Mouse (Mus musculus): ENCODE results near the gene Thada. TPM values are rescaled to one million over a fixed set of nuclear protein-coding genes. Genes with fewer than 3 reads are reported as not detected.
"Not testable (repeated sequence)": the region's sequence is repeated elsewhere in the genome, so short reads cannot be mapped to it uniquely, and the experiment has no call there.

The Thada gene
- total RNA-seq, 2 experiments from 2014 or later = 11.6 to 14.9 TPM

- no peak for DNase-seq (ENCODE audit: low spot score in 2 of 2)
Observed at GRCm38 (mm10) chr17:84228223-84228622, 237.8 kb downstream of the Thada start.

DNA sequence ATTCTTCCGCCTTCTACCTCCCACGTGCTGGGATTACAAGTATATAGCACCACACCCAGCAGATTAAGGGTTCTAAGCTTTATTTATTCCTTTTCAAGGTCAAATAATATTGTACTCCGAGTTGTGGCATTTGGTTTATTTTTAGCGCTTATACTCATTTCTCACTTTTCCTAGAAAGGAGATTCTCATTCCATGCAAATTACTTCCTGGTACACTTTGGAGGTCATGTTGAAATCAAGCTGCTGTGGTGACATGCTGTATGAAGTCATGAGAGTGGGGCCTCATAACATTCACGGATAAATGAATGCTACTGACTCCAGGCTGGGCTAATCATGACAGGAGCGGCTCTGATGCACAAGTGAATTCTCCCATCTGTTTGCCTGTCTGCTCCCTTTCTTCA, 239.3 kb downstream of the Thada start:
- no peak for DNase-seq (ENCODE audit: low spot score in 2 of 2)

DNA sequence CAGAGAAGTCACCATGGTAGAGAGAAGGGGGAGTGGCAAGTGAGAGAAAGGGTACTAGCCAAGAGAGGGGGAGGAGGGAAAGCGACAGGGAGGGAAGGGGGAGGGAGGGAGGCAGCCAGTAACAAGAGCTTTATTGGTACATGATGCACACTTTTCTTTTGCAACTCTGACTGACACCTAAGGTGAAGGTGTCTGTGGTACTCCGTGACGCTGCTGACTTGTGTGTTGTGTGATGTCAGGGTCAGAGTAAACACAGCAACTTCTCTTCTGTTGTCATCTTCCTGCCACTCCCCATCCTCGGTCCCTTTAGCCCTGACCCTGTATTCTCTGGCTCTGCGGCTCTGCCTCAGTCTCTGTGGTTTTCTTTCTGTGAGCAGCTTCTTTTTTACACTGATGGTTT, 239.8 kb downstream of the Thada start:
- no peak for DNase-seq (ENCODE audit: low spot score in 2 of 2)

- DNase-seq (ENCODE audit: low spot score in 2 of 2) = no peak
Observed at GRCm38 (mm10) chr17:84224217-84224887, 241.7 kb downstream of the Thada start.

- DNase-seq (ENCODE audit: low spot score in 2 of 2) = not testable (repeated sequence)
Observed at GRCm38 (mm10) chr17:84218841-84219240, 247.2 kb downstream of the Thada start.

- DNase-seq (ENCODE audit: low spot score in 2 of 2) = no peak
Observed at GRCm38 (mm10) chr17:84217696-84218095, 248.3 kb downstream of the Thada start.

DNA sequence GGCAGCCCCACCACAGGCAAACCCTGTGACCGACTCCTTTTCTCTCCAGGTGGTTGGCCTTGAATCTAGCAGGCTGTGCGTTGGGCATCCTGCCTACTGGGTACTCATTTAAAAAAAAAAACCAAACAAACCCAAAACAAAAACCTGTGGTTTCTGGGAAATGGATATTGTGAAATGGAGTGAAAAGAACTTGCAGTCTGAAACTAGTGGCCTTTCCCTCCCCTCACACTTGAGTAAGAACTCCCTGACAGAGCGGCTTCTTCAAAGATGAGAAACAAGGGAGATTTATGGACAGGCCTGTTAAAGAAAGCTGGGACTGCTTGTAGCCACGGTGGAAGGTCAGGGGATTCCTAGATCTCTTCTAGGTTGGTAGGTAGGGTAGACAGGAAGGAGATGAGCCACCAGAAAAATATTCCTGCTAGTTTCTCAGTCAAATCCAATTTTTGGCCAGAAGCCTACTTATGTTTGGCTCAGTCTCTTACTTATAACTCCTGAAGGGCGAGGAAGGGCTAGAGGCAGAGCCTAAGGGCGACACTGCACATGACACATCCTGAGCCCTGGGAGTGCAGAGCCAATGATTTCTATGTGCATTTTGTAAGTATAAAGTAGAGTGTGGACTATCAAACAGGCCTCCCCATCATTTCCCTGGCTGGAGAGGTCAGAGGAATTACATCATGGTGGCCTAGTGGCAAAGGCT, 250.6 kb downstream of the Thada start:
- no peak for DNase-seq (ENCODE audit: low spot score in 2 of 2)

GRCm38 (mm10) chr17:84213464-84213863, 252.5 kb downstream of the Thada start:
- no peak for DNase-seq (ENCODE audit: low spot score in 2 of 2)

GRCm38 (mm10) chr17:84207611-84208010, 258.4 kb downstream of the Thada start:
- no peak for DNase-seq (ENCODE audit: low spot score in 2 of 2)

DNA sequence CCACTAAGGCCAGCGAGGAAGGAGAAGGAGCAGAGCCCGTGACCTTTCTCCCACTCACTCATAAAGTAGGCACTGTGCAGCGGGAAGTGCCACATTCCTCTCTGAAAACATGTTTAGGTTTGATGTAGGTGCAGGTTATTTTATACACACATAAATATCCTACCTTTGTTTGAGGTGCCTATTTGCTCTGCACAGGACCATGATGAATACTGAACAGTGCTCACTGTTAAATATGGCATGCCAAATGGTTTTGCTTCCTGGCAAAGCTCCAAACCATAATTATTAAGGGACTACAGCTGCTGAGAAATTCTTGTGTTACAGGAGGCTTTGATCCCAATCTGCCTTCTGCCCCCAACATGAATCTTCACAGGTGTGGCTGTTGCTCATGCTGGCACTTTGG, 259.8 kb downstream of the Thada start:
- DNase-seq (ENCODE audit: low spot score in 2 of 2) = no peak

GRCm38 (mm10) chr17:84204962-84205361, 261.0 kb downstream of the Thada start:
- DNase-seq (ENCODE audit: low spot score in 2 of 2) = no peak

GRCm38 (mm10) chr17:84203340-84203739, 262.7 kb downstream of the Thada start:
- DNase-seq (ENCODE audit: low spot score in 2 of 2) = no peak

DNA sequence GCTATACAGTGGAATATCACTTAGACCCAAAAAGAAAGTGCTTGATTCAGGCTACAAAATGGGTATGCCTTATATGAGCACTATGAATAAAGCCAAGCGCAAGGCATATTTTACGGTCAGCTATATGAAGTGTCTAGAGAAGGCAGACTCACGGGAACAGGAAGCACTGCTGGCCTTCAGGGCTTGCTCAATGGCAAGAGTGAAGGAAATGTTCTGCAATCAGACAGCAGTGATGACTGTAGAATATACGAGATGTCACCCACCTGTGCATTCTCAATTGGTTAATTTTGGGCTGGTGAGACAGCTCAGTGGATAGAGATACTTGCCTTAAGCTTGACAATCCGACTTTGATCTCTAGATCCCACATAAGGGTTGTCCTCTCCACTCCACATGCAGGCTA, 264.8 kb downstream of the Thada start:
- no peak for DNase-seq (ENCODE audit: low spot score in 2 of 2)

- no peak for DNase-seq (ENCODE audit: low spot score in 2 of 2)
Observed at GRCm38 (mm10) chr17:84197912-84198344, 268.1 kb downstream of the Thada start.

DNA sequence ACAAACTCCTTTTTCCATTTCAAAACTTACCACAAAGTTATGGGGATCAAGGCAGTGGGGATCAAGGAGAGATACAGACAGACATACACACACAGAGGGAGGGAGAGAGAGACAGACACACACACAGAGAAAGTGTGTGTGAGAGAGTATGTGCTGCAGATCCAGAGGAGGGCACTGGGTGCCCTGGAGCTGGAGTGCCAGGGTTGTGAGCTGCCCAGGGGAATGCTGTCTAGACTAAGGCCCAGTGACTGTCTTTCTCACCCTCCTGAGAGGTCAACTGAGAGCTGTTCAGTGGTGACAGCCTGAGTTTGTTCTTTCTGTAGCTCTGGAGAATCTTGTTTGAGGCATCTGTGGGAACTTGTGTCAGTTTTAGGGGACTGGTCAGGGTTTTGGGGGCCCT, 269.7 kb downstream of the Thada start:
- DNase-seq (ENCODE audit: low spot score in 2 of 2) = no peak

DNA sequence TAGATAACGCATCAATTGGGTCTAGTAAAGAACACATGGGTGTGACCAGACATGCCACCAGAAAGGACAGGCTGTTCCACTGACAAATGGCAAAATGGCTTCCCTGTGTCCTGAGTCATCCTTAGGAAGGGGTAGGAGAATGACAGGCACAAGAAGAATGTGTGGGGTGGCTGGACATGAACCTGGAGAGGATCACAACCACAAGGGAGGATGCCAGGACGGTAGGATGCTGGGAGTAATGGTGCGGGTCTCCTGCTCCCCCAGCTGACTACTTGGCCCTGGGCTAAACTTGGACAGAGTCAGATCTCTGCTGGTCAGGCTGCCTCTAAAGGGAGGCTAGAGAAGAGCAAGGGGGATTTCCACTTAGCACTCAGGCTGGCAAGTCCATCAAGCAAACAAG, 270.2 kb downstream of the Thada start:
- DNase-seq (ENCODE audit: low spot score in 2 of 2) = no peak

GRCm38 (mm10) chr17:84195003-84195395, 271.0 kb downstream of the Thada start:
- no peak for DNase-seq (ENCODE audit: low spot score in 2 of 2)

DNA sequence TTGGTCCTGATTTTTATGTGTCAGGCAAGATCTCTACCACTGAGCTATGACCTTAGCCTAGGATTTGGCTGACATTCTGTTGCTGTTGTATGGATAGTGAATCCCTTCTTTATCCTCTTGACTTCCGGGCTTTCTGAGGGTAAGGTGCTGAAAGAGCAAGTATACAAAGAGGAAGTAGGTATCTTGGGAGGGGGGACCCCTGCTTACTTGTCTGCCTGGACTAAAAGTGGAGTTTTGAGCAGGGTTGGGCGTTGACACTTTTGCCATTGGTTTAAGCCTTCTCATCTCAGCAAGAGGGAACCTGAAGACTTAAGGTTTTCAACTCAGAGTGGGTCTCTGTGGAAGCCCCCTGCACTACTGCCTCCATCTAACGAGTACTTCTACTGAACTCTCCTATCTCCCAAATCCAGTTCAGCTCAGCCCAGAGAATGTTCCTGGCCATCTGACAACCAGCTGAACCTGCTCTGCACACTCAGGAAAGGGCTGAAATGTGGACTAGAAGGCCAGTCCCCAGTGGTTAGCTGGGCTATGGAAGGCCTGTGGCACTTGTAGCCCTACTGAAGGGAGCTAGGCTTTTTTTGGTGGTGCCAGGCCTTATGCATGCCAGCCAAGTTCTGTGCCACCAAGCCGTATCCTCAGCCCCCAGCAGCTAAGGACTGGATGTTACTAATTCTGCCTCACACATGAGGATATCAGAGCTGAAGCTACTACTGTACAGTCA, 271.6 kb downstream of the Thada start:
- DNase-seq (ENCODE audit: low spot score in 2 of 2) = no peak

DNA sequence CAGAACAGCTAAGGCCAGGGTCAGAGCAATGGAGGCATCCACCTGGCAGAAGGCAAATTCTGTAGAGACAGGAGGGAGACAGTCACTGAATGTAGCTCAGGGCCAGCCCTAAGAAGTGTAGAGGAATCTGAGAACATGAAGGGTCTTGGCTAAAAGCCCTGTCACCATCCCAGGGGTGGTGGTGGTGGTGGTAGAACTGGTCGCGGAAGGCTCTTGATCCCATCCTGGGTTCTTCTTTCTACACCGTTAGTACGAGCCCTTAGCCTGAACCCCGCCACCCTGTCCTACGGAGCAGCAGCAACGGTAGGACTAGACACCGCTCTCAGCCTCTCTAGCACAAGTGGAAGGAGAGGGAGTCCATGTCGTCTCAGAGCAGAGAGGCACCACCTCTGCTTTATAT, 272.6 kb downstream of the Thada start:
- no peak for DNase-seq (ENCODE audit: low spot score in 2 of 2)

DNA sequence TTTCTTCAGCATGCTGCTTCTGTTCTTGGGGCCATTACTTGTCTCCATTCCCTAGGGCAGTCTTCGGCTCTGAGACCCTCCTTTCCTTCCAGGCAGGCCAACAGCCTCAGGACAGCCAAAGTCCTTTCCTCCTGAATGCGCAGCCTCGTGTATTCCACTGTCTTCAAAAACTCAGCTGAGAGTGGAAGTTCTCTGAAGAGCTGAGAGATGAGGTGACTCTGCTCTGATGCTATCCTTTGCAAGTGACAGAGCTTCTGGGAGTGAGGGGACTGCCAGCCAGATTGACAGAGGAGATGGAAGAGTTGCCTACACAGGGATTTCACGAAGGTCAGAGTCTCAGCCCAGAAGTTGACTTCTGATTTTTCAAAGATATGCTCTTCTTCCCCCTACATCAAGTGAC, 274.1 kb downstream of the Thada start:
- DNase-seq (ENCODE audit: low spot score in 2 of 2) = no peak

DNA sequence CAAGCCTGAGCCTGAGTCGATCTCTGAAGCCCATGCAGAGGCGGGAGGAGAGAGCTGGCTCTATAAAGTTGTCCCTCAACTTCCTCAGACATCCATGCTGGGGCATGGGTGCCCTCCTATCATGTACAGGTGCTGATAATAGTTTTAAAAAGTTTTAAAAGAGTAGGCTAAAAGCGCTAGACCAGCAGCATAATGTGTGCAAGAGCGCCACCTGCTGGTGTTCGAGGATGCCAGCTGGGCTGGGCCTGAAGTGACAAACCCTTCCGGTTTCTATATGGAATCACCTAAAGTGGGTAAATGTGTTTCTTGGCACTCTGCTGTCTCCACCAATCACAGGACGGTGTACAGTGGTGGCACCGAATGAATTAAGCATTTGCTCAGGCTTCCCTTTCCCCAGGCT, 275.1 kb downstream of the Thada start:
- peak; percentile 75 to 91 for DNase-seq (ENCODE audit: low spot score in 2 of 2)

DNA sequence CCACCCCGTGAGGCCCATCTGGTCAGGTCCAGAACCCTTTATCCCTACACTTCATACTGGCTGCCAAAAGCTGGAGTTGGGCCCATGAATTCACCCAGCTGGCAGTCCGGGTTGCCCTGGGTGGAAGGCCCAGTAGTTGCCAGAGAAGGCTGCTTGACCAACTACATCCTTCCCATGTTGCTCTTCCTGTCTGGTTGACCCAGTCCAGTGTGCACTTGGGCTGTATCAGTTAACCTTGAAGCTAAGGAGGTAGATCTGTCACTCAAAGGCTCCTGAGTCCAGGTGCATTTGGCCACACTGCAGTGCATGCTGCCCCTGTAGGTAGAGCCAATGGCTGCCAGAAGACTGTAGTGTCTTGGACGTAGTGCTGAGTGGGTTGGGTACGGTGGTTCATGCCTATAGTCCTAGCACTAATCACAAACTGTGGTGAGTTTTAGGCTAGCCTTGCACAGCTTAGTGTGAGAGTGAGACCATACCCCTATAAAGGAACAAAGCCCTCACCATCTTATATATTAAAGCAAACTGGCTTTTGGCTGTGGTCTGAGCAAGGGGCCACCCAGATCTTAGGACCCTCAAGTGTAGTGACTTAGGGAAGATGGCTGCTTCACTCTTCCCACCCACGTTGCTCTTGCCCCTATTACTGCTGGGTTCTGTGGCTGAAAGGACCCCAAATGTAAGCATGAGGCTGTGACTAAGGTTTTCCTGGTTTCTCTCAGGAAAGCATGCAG, 276.7 kb downstream of the Thada start:
- no peak for DNase-seq (ENCODE audit: low spot score in 2 of 2)
